Mouse (Mus musculus): ENCODE measurements around the gene Sdcbp2. TPM values are rescaled to one million over a fixed set of nuclear protein-coding genes. Genes with fewer than 3 reads are reported as not detected.

The Sdcbp2 gene
- total RNA-seq, 2 experiments from 2014 or later, result 1.3 to 1.9 TPM

DNA sequence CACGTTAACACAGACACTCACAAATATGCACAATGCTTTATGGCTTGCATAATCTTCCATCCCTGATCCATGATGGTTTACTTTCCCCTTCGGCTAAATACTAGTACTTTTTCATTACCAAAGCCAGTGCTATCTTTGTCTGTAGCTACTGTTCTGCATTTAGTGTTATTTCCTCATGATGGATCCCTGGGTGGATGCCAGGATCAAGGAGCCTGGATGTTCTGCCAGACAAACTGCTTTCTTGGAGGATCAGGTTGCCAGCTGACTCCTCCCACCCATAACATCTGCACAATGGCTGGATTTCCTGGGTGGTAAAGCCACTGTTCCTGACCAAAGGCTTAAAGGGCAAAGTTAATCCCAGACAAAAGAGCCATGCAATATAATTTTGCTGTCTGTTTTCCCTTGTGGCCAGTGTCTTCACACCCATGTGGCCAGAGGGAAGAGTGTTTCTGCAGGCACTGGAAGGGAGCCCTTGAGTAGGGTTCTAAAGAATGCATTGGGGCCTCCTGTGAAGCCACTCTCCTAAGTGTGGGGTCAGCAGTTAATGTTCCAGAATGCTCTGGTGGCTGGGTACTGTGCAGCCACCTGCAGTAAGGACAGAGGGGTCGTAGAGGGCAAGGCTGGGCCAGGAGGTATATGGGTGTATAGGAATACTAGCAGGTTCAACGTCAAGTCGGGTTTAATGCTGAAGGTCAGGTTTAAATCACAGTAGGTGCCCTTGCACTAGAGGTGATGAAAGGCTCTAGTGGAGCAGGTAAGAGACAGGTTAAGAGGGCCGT, 44.3 kb downstream of the Sdcbp2 start:
- DNase-seq (ENCODE audit: low spot score in 2 of 2), result peak; percentile 67 to 68

GRCm38 (mm10) chr2:151623776-151624175, 51.4 kb downstream of the Sdcbp2 start:
- intact Hi-C loops (cut with DNase I), result no loop called here
- DNase-seq (ENCODE audit: low spot score in 2 of 2), result peak in 1 of 2 experiments; percentile 1

More for the DNA sequence above, 44.3 kb downstream of the Sdcbp2 start:
- intact Hi-C loops (cut with DNase I), result loop anchor here (5.0 kb wide), 1 partner anchor 39 kb away; no protein-coding TSS in a partner anchor

GRCm38 (mm10) chr2:151626296-151626695, 53.9 kb downstream of the Sdcbp2 start:
- DNase-seq (ENCODE audit: low spot score in 2 of 2), result peak in 1 of 2 experiments; percentile 0
- intact Hi-C loops (cut with DNase I), result no loop called here

DNA sequence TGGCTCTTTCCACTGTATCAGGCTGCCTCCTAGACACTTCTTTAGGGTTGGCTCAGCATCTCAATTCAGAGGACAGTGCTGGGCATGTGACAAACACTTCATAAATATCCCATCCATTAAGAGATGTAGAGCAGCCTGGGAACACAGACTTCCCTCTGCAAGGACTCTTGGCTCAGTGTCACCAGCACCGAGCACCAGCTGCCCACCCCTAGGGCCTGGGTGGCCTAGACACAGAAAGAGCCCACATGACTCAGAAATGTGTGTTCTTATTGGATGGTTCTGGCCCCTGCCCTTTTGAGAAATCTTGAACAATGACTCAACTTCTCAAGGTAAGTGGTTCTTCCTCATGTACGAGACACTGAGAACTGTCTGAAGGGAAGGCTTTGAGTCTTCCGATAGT, 55.6 kb downstream of the Sdcbp2 start:
- DNase-seq (ENCODE audit: low spot score in 2 of 2), result peak in 1 of 2 experiments; percentile 21
- intact Hi-C loops (cut with DNase I), result no loop called here

DNA sequence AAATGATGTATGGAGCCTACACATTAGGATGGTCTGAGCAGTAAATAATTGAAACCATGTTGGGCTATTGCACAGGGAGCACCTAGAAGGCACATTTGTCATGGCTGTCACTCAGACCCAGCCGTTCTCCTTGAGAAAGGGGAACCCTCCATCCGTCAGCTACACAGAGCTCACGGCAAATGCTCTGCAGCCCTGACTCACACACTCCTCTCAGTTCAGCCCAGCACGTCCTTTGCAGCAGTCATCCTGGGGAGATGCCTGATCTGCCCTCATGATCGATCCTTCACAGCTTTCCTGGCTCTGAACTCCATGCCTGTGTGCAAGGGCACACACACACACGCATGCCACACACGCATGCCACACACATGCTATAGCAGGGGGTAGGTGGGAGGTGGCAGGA, 56.9 kb downstream of the Sdcbp2 start:
- peak in 1 of 2 experiments; percentile 53 for DNase-seq (ENCODE audit: low spot score in 2 of 2)

GRCm38 (mm10) chr2:151631406-151632158, 59.2 kb downstream of the Sdcbp2 start:
- DNase-seq (ENCODE audit: low spot score in 2 of 2), result peak in 1 of 2 experiments; percentile 63
- intact Hi-C loops (cut with DNase I), result loop anchor here (2.0 to 5.0 kb wide), 3 partner anchors 29 to 71 kb away; partner anchors contain the start of gene Tmem74b

More for the DNA sequence above, 56.9 kb downstream of the Sdcbp2 start:
- intact Hi-C loops (cut with DNase I), result no loop called here

- intact Hi-C loops (cut with DNase I), result loop anchor here (2.0 to 5.0 kb wide), 2 partner anchors 57 to 70 kb away; partner anchors contain the start of gene Tmem74b
- peak; percentile 82 to 92 for DNase-seq (ENCODE audit: low spot score in 2 of 2)
These were observed 59.9 kb downstream of the Sdcbp2 start, which contains the start of gene Snph for GRCm38 (mm10) chr2:151632159-151632814. Gene Snph (minus strand): TSS chr2:151632593.

DNA sequence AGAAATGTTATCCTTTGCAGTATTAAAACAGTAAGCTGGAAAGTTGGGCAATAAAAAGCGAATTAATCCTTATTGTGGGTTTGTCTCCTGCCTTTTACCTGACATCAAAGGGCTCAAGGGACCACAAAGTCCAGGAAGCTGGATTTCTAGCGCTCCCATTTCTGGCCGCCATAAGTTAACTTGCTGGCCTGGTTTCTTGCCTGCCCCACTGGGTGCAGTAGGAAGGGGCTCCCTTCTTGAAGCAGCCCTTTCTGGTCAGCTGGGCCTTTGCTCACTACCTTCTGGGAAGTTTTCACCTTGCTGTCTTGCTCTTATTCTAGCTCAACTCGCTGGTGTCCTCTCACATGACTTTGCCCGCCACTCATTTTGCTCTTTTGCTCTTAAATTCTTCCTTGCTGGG, 60.6 kb downstream of the Sdcbp2 start:
- no peak for DNase-seq (ENCODE audit: low spot score in 2 of 2)
- intact Hi-C loops (cut with DNase I), result loop anchor here (2.0 to 5.0 kb wide), 2 partner anchors 58 to 69 kb away; partner anchors contain the start of gene Tmem74b

- DNase-seq (ENCODE audit: low spot score in 2 of 2), result peak in 1 of 2 experiments; percentile 76
- intact Hi-C loops (cut with DNase I), result loop anchor here (5.0 kb wide), 2 partner anchors 47 to 67 kb away; partner anchors contain the start of gene Tmem74b
These were observed 62.5 kb downstream of the Sdcbp2 start for GRCm38 (mm10) chr2:151634903-151635302.

GRCm38 (mm10) chr2:151635362-151636014, 63.1 kb downstream of the Sdcbp2 start:
- intact Hi-C loops (cut with DNase I), result loop anchor here (5.0 kb wide), 1 partner anchor 47 kb away; no protein-coding TSS in a partner anchor
- peak in 1 of 2 experiments; percentile 27 for DNase-seq (ENCODE audit: low spot score in 2 of 2)

GRCm38 (mm10) chr2:151636015-151636402, 63.6 kb downstream of the Sdcbp2 start:
- no peak for DNase-seq (ENCODE audit: low spot score in 2 of 2)
- intact Hi-C loops (cut with DNase I), result loop anchor here (5.0 kb wide), 1 partner anchor 46 kb away; no protein-coding TSS in a partner anchor

Other genes with a start within 250 kb of the Sdcbp2 start
- not detected for gene 4921509C19Rik, start 96.5 kb upstream of the Sdcbp2 start, total RNA-seq (2021)
- 100 to 1,000 TPM; 134 to 138 TPM for gene Nsfl1c, start 78.4 kb upstream of the Sdcbp2 start, total RNA-seq (2021)
- gene Fkbp1a, start 30.1 kb upstream of the Sdcbp2 start, total RNA-seq (2021), result 100 to 1,000 TPM; 710 to 729 TPM
- 100 to 1,000 TPM; 293 to 301 TPM for gene Snph, start 60.0 kb downstream of the Sdcbp2 start, total RNA-seq (2021)
- under 1 TPM; 0.25 to 0.50 TPM for gene Rad21l, start 95.9 kb downstream of the Sdcbp2 start, total RNA-seq (2021)
- gene Tmem74b, start 129.4 kb downstream of the Sdcbp2 start, total RNA-seq (2021), result 10 to 100 TPM in 1 of 2 experiments, 1 to 10 TPM in 1; 6.1 to 11.1 TPM
- gene Psmf1, start 171.6 kb downstream of the Sdcbp2 start, total RNA-seq (2021), result 10 to 100 TPM; 39.0 to 42.2 TPM